Mouse (Mus musculus): ENCODE measurements around the gene Ncoa6.
"Not testable (repeated sequence)": the region's sequence is repeated elsewhere in the genome, so short reads cannot be mapped to it uniquely, and the experiment has no call there.

DNA sequence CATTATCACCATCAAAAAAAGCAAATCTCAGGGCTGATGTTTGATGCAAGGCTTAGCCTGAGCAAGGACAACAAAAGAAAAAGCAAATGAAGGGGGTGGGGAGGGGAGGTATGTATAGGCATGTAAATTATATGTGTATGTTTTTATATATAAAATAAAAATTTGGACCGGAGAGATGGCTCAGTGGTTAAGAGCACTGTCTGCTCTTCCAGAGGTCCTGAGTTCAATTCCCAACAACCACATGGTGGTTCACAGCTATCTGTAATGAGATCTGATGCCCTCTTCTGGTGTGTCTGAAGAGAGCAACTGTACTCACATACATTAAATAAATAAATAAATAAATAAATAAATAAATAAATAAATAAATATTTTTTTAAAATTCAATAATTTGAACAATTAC is 25.8 kb downstream of the Ncoa6 start:
- not testable (repeated sequence) for TF ChIP-seq CTCF (conservative IDR thresholded peaks at IDR 0.05; ENCODE audit: low read length); NANOG (IDR thresholded peaks at IDR 0.05; ENCODE audit: borderline replicate concordance, low read length)

Measured in E14TG2a.4 (cell line).